Mouse (Mus musculus) liver, adult 2 months (tissue): Measurements from ENCODE around the gene Plxna4.

Source experiments
- CTCF ChIP-seq: fragments of 200-500 bp; IDR thresholded peaks from 2 replicates; pipeline ENCODE4 v1.5.1; 2011; ENCODE audit warnings: low read depth, low read length, control low read depth
- POLR2A ChIP-seq: fragments of 200-500 bp; IDR thresholded peaks from 2 replicates; pipeline ENCODE4 v1.6.1; 2011; ENCODE audit warnings: low read length, control low read depth; ENCODE audit not compliant: insufficient read depth; ENCODE audit errors: extremely low read depth

DNA sequence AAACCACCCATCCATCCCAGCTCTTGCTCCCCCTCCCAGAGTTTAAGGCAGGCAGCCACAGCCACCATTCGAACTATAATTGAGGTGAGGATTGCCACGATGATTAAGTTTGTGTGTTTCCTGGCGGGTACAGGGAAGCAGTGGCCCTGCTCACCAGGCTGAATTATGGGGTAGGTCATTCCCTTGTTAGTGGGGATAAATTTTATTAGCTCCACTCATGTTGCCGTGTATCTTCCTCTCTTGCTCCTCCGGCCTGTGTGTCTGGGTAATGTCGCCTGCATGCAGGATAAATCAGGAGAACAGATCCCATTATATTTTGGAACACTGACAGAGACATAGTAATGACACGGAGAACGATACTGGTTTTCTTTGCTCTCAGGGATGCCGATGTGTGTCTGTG, 78.9 kb downstream of the Plxna4 start:
- TF ChIP-seq CTCF, result no peak
- TF ChIP-seq POLR2A, result no peak
